Mouse (Mus musculus) MEL (cell line): ENCODE data around the gene Tmem212.

Experiments used
- CTCF ChIP-seq, 3 experiments: IDR thresholded peaks in 2 of 3; conservative IDR thresholded peaks in 1 of 3; 2 replicates each; pipeline ENCODE4 v1.5.1; 2011 to 2012; ENCODE audit warnings: low read length in 3 of 3, low read depth in 2 of 3, mild to moderate bottlenecking in 2 of 3, improper control_type of control experiment in 1 of 3, inconsistent platforms in 1 of 3, mixed read lengths in 1 of 3, moderate library complexity in 1 of 3; ENCODE audit not compliant: control insufficient read depth in 1 of 3, insufficient read depth in 1 of 3, poor library complexity in 1 of 3, severe bottlenecking in 1 of 3
- MAX ChIP-seq: IDR thresholded peaks from 2 replicates; pipeline ENCODE4 v1.6.1; 2011; ENCODE audit warnings: low read length, improper control_type of control experiment
- MXI1 ChIP-seq: IDR thresholded peaks from 2 replicates; pipeline ENCODE4 v1.6.1; 2011; ENCODE audit warnings: mild to moderate bottlenecking, low read depth, low read length, improper control_type of control experiment
- POLR2A ChIP-seq, 2 experiments: IDR thresholded peaks; 2 replicates each; pipeline ENCODE4 v1.6.1; 2011 to 2012; ENCODE audit warnings: low read length in 2 of 2, mild to moderate bottlenecking in 2 of 2, control low read depth in 1 of 2, improper control_type of control experiment in 1 of 2, low read depth in 1 of 2, moderate library complexity in 1 of 2; ENCODE audit not compliant: control insufficient read depth in 1 of 2, insufficient read depth in 1 of 2, poor library complexity in 1 of 2
- RCOR1 ChIP-seq: IDR thresholded peaks from 2 replicates; pipeline ENCODE4 v1.6.1; 2012; ENCODE audit warnings: low read depth, mild to moderate bottlenecking, inconsistent platforms, low read length, improper control_type of control experiment
- SIN3A ChIP-seq: IDR thresholded peaks from 2 replicates; pipeline ENCODE4 v1.6.1; 2012; ENCODE audit warnings: low read length, improper control_type of control experiment, inconsistent platforms
- TCF12 ChIP-seq: IDR thresholded peaks from 2 replicates; pipeline ENCODE4 v1.6.1; 2014; ENCODE audit warnings: low read depth, mild to moderate bottlenecking, inconsistent platforms, low read length, improper control_type of control experiment, moderate library complexity
- USF2 ChIP-seq, 2 experiments: IDR thresholded peaks; 2 replicates each; pipeline ENCODE4 v1.6.1; 2011 to 2012; ENCODE audit warnings: improper control_type of control experiment in 2 of 2, low read length in 2 of 2, borderline replicate concordance in 1 of 2, inconsistent platforms in 1 of 2, low read depth in 1 of 2, mild to moderate bottlenecking in 1 of 2; ENCODE audit not compliant: insufficient read depth in 1 of 2
- ZNF384 ChIP-seq: IDR thresholded peaks from 2 replicates; pipeline ENCODE4 v1.6.1; 2012; ENCODE audit warnings: low read depth, mild to moderate bottlenecking, inconsistent platforms, low read length, improper control_type of control experiment

DNA sequence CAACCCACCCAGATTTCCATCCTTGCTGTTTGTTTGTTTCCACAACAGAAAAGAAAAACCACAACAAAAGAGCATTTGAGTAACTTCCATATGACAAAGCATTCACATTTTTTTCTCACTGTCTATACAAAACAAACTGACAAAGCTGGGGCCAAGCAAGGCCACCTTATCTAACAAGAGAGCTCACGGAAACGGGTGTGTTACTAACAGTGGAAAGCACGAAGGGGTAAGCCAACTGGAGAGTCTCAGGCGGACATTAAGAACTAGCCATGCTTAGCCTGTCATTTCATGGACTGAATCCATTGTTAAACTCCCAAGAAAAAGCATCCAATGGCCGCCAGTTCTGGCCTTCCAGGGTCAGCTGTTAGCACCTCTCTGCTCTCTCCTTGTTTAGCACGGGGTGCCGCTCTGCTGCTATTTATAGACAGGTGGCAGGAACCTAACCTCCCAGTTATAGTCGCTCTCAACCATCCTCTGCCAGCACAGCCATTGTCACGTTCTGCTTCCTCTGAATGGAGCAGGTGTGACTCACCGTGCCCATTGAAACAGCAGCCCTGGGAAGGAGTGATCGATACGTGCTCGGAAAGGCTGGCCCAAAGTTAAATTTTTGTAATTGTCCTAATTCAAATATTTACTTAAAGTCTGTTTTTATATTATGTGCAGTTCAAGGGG is 8.6 kb upstream of the Tmem212 start:
- TF ChIP-seq USF2 (IDR thresholded peaks at IDR 0.05; ENCODE audit: borderline replicate concordance in 1 of 2, insufficient read depth in 1 of 2, low read depth in 1 of 2, low read length in 2 of 2): no peak
- no peak for TF ChIP-seq CTCF (IDR thresholded peaks at IDR 0.05 in 2 of 3, conservative IDR thresholded peaks at IDR 0.05 in 1 of 3; ENCODE audit: control insufficient read depth in 1 of 3, insufficient read depth in 1 of 3, low read depth in 2 of 3, low read length in 3 of 3, poor library complexity in 1 of 3, severe bottlenecking in 1 of 3)
- TF ChIP-seq TCF12: no peak
- no peak for TF ChIP-seq RCOR1
- TF ChIP-seq MXI1: no peak
- no peak for TF ChIP-seq POLR2A (IDR thresholded peaks at IDR 0.05; ENCODE audit: control insufficient read depth in 1 of 2, insufficient read depth in 1 of 2, low read depth in 1 of 2, low read length in 2 of 2, poor library complexity in 1 of 2)
- no peak for TF ChIP-seq MAX
- TF ChIP-seq ZNF384: no peak
- TF ChIP-seq SIN3A: no peak
